Mouse (Mus musculus): Measurements from ENCODE around the gene Mbnl2.
"Not testable (repeated sequence)": the region's sequence is repeated elsewhere in the genome, so short reads cannot be mapped to it uniquely, and the experiment has no call there.

Mbnl2 gene

DNA sequence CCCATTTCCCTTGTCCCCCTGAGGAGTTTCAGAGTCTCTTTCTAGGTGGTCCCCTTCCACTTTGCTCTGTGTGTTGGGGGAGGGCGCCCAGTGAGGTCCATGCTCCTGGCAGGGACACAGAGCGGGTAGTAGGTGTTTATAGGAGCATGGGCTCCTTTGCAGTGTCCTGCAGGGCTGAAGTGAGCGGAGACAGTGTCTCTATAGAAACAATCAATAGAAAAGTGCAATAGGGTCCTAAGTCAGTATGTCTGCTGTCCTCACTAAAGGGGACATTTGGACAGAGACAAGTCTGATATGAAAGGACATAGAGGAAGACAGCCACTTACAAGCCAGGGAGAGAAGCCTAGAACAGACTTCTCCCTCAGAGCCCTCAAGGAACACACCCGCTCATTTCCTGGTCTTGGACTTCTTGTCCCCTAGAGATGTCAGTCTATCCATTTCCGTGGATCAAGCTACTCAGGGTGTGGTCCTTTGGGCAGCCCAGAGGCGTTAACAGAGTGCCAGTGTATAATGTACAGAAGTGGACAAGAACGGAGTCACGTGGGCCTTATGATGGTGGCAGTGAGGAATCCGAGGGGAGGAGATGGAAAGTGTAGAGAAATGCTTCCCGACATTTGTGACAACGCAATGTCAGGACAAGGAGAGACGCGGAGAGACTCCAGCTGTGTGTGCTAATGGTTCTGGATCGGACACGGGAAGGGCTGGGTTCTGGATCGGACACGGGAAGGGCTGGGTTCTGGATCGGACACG is 82.0 kb downstream of the Mbnl2 start:
- no peak for DNase-seq (ENCODE audit: low read depth)

DNA sequence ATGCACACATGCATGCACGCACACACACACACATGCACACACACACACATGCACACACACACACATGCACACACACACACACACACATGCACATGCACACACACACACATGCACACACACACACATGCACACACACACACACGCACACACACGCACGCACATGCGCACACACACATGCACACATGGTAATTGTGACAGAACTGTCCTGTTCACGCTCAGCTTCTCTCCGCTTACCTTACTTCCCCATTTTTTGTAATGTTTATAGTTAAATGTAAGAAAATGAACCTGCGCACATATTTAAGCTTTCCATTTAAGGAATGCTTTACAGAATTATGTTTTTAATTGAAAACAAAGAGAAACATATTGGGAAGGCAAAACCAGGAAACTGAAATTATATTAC is 84.1 kb downstream of the Mbnl2 start:
- DNase-seq (ENCODE audit: low read depth): not testable (repeated sequence)

- no peak for DNase-seq (ENCODE audit: low read depth)
Measured at GRCm38 (mm10) chr14:120361121-120361520, 85.7 kb downstream of the Mbnl2 start.

DNA sequence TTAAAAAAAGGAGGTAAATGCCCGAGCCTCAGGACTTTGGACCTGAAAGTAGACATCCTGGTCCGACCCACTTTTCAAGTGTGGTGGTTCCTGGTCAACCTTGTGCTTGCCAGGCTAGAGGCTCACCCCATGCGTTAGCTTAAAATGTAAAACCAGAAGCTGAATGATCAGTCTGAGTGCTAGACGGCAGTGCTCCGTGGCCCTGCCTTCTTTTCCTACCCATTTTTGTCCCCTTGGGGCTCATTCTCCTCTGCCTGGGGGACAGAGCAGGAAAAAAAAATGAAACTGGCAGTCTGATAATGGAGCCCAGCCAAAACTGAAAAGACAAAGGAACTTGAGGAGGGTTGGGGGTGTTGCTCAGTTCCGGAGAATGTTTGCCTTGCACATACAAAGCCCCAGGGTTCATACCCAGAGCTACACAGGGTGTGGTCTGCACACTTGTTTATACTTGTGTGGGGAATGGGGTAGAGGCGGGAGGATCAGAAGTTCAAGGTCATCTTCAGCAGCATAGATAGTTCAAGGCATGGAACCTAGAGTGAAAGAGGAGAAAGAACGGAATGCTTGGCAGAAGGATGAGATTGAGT is 87.0 kb downstream of the Mbnl2 start:
- no peak for DNase-seq (ENCODE audit: low read depth)

GRCm38 (mm10) chr14:120363090-120363818 is 87.8 kb downstream of the Mbnl2 start:
- no peak for DNase-seq (ENCODE audit: low read depth)

GRCm38 (mm10) chr14:120365088-120365487 is 89.6 kb downstream of the Mbnl2 start:
- DNase-seq (ENCODE audit: low read depth): no peak

GRCm38 (mm10) chr14:120366962-120367361 is 91.5 kb downstream of the Mbnl2 start:
- no peak for DNase-seq (ENCODE audit: low read depth)

GRCm38 (mm10) chr14:120367589-120367988 is 92.1 kb downstream of the Mbnl2 start:
- DNase-seq (ENCODE audit: low read depth): no peak

DNA sequence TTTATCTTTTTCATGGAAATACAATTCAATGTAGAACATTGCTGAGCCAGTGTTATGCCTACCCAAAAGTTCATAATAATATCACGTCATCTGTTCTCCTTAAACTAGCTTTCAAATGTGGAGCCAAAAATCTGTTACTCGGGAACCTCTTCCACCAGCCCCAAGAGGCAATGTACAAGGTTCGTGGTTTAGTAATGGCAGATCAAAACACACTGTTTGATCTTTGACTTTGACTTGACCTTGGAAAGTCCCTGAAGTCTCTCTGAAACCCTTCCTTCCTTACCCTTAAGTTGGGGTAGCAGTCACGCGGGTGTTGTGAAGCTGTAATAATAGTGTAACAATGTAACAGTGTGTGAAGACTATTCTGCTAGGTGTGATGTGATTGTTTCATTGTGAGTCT is 93.0 kb downstream of the Mbnl2 start:
- DNase-seq (ENCODE audit: low read depth): no peak

DNA sequence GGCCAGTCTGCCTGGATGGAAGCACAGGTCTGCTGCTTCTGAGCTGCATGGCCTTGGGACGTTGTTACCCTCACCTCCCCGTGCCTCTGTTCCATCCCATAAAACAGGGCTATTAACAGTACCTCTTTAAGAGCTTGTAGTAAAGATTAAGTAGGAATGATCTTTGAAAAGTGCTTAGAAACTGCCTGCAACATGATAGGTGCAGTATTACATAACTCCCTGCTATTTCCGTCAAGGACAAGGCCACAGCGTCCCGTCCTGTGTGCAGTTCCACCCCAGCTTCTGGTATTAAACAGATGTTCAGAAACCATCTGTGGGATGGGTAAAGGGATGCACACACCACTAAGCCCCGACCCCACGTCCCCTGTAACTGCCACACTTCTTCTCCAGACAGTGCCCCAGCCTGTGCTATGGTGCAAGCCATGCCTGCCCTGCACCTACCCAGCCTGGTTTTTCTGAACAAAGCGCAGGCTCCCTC is 93.5 kb downstream of the Mbnl2 start:
- no peak for DNase-seq (ENCODE audit: low read depth)

DNA sequence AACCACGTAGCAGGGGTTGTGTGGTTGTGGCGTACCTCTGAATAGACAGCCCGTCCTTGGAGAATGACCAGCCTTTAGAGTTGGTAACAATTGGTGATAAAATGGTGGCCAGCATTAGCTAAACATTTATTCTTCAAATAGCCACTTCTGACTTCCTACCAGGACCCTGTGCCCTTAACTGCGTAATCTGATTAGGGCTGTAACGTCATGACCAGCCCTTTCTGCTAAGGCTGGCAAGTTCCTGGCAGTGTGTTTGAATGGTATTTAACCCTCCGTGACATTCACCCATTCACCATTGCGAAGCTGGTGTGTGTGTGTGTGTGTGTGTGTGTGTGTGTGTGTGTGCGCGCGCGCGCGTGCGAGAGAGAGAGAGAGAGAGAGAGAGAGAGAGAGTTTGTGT is 94.6 kb downstream of the Mbnl2 start:
- no peak for DNase-seq (ENCODE audit: low read depth)

- no peak for DNase-seq (ENCODE audit: low read depth)
Measured at GRCm38 (mm10) chr14:120370631-120371030, 95.2 kb downstream of the Mbnl2 start.

DNA sequence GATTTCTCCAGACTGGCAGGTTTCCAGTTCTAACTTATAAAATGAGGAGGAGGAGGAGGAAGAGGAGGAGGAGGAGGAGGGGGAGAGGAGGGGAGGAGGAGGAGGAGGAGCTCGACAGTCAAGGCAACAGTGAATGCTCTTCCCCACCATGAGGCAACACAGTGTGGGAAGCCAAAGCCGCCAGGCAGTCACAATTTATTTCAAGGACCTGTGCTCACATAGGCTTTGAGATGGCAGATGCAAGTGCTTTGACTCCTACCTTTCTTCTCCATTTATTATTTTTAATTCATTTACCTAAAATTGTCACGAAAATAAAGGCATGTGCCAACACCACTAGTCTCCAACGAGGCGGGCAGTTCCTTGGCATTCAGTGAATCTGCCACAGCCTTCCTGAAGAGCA is 95.7 kb downstream of the Mbnl2 start:
- no peak for DNase-seq (ENCODE audit: low read depth)

DNA sequence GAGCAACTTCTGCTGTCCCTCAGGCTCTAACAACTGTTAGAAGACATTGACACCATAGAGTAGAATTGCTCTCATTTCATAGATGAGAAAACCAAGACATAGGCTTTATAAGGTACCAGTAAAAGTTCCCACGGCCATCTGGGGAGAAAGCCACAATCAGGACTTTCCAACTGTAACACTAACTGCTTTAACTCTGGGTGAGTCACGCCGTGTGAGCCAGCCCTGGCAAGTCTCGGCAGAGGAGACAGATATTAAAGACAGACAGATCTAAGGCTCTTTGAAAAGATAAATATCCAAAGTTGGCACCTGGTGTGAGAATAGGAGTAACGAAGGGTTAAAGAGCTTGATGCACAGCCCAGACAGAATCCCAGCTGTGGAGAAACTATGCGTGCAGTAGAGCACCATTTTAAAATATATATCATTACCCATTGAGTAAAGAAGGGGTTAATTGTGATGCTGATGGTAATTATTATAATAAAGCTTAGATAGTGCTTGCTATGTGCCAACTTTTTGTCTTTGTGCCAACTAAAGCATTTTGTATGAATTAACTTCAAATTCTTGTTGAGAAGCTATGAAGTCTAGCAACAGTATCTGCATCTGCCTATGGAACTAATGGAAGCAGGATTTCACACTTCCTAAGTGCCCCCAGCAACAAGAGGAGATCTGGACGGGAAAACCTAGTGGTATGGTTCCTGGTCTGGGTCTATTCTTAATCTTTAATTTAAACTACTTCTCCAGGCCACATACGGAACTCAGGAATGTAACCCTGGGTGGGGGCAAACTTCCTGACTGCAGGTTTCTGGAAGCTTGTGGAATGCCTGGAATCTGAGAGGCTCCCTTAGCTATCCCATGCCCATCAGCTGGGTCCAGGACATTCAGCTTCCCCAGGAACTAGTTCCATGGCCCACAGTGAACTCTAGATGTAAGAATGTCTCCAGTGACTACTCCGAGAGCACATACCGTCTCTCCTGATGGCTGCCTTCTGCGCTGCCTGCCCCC is 97.9 kb downstream of the Mbnl2 start:
- DNase-seq (ENCODE audit: low read depth): no peak

- no peak for DNase-seq (ENCODE audit: low read depth)
Measured at GRCm38 (mm10) chr14:120374786-120375185, 99.3 kb downstream of the Mbnl2 start.

DNA sequence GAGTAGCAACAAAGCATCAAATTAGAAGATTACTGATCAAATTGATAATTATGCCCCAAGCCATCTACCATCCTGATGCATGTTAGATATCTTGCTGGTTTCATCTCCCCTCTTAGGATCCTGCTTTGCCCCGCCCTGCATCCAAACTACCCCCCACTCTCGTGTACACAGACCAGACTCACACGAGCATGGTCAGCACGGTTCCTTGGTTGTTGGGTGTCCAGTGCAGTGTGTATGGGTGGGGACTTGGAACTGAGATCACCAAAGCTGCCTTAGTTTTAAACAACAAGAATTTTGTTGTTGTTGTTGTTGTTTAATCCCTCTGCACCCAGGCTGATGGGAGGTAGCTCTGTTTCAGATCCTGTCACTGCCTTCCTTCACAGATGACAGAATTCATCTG is 101.7 kb downstream of the Mbnl2 start:
- no peak for DNase-seq (ENCODE audit: low read depth)

GRCm38 (mm10) chr14:120378002-120378401 is 102.5 kb downstream of the Mbnl2 start:
- DNase-seq (ENCODE audit: low read depth): no peak

- no peak for DNase-seq (ENCODE audit: low read depth)
Measured at GRCm38 (mm10) chr14:120379716-120380115, 104.2 kb downstream of the Mbnl2 start.

DNA sequence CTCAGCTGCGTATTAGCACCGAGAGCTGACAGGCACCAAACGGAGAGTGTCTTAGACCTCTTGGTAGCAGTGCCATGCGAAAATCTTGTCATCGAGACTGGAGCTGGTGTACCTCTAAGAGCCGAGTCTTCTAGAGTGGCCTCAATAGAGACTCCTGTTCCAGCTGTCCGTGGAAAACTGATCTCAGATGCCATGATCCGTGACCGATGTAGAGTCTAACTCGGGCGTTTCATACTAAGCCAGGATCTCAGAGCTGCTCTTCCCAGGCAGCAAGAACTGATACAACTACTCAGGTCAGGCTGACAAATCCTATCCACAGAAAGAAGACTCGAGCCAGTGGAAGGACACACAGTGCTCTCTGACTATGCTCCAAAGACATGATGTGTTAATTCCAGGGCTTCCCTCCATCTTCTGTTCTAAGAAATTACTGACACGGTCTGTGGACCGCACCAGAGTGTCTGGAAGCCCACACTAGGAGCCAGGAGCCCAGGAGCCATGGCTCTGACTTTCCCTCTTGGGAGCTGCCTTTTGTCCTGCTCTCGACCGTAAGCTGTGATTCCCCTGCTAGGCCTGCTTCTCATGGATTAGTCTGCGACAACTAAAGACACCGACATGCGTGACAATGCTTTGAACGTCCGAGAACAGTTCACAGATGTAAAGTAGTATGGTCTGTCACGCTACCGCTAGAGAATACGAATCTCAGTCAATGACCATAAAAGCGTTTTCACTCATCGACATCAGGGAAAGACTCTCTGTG is 106.1 kb downstream of the Mbnl2 start:
- DNase-seq (ENCODE audit: low read depth): no peak

- DNase-seq (ENCODE audit: low read depth): no peak
Measured at GRCm38 (mm10) chr14:120382179-120382578, 106.7 kb downstream of the Mbnl2 start.
